Mouse (Mus musculus) liver, embryonic 11.5 days (tissue): ENCODE measurements around the gene Hcst. TPM values are rescaled to one million over a fixed set of nuclear protein-coding genes. Genes with fewer than 3 reads are reported as not detected.
A peak's percentile ranks its signal among the peaks of the same experiment; 100 is the strongest.

Experiments used
- ATAC-seq: fragments of 200-750 bp; cut with Nextera tagmentation; replicated peaks from 2 replicates; pipeline ENCODE4 v1.8.0; 2017; ENCODE audit warnings: moderate number of reproducible peaks, mild to moderate bottlenecking, moderate TSS enrichment, moderate library complexity; ENCODE audit not compliant: low FRiP score
- DNase-seq: peaks from one replicate; pipeline ENCODE4 v3.0.0-alpha.2; 2017; ENCODE audit warnings: low spot score
- H3K27ac ChIP-seq: fragments of 300-500 bp; sonication (generic); 2 replicates; pipeline ENCODE4 v1.5.1; 2014; ENCODE audit warnings: mild to moderate bottlenecking, low read depth, low read length, control low read depth
- H3K27me3 ChIP-seq: fragments of 300-500 bp; sonication (generic); replicated peaks from 2 replicates; pipeline ENCODE4 v1.6.1; 2014; ENCODE audit warnings: low read length, mixed read lengths; ENCODE audit not compliant: control insufficient read depth, insufficient read depth
- H3K36me3 ChIP-seq: fragments of 300-500 bp; sonication (generic); 2 replicates; pipeline ENCODE4 v1.6.1; 2014; ENCODE audit warnings: mild to moderate bottlenecking, low read length, moderate library complexity, mixed read lengths; ENCODE audit not compliant: control insufficient read depth, insufficient read depth
- H3K4me1 ChIP-seq: fragments of 300-500 bp; sonication (generic); replicated peaks from 2 replicates; pipeline ENCODE4 v1.6.1; 2014; ENCODE audit warnings: low read length, mixed read lengths; ENCODE audit not compliant: control insufficient read depth, insufficient read depth
- H3K4me2 ChIP-seq: fragments of 300-500 bp; sonication (generic); 2 replicates; pipeline ENCODE4 v1.6.1; 2014; ENCODE audit warnings: mild to moderate bottlenecking, control low read depth, moderate library complexity
- H3K4me3 ChIP-seq: fragments of 300-500 bp; sonication (generic); 2 replicates; pipeline ENCODE4 v1.5.1; 2014; ENCODE audit warnings: low read depth, low read length, control low read depth
- H3K9ac ChIP-seq: fragments of 300-500 bp; sonication (generic); 2 replicates; pipeline ENCODE4 v1.6.1; 2014; ENCODE audit warnings: low read depth, low read length, control low read depth
- H3K9me3 ChIP-seq: fragments of 300-500 bp; sonication (generic); 2 replicates; pipeline ENCODE4 v1.6.1; 2016; ENCODE audit warnings: low read length, inconsistent platforms, mixed read lengths; ENCODE audit not compliant: control insufficient read depth
- WGBS: fragments of 180-500 bp; shearing (Covaris S2); extraction: QIAGEN DNeasy Blood & Tissue Kit; methylation state at CpG from one replicate; pipeline ENCODE4 v1.1.7; 2014; 5-methylcytosine and 5-hydroxymethylcytosine counted together
- polyA plus RNA-seq: library from polyadenylated mRNA; unstranded; fragments of >200 nt; fragmentation: Nextera tagmentation; extraction: Ambion mirVana; gene quantifications from 2 replicates; pipeline ENCODE4 v1.2.1, GENCODE M21; 2014

Gene Hcst
- polyA plus RNA-seq, 1 experiment from 2014 or later = 2.2 TPM

DNA sequence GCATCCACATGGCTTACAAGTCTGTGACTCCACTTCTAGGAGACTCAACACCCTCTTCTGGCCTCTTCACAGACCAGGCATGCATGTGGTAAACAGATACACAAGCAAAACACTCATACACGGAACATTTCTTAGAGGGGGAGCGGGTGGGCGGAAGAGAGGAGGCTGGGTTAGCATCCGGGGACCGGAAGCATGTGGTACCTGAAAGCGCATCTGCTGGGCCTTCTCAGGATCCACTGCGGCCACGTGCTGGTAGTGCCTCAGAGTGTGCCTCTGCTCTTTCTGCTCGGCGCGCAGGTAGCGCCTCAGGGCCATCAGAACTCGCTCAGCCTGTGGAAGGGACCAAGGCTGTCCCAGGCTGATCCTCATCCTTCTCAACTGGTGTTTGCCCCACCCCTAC lies 20.1 kb upstream of the Hcst start:
- Histone ChIP-seq H3K4me1 (peaks cover 6% of the 10 kb centered on the region), H3K9ac (no peak overlapping the region), H3K27me3 (peaks cover 30% of the 10 kb centered on the region), H3K4me2 (no peak overlapping the region), H3K27ac (no peak overlapping the region), H3K4me3 (no peak overlapping the region), H3K36me3 (no peaks in the 10 kb centered on the region), H3K9me3 (no peaks in the 10 kb centered on the region)
- no peak for DNase-seq
- no peak for ATAC-seq
- 70% methylated on average over 13 of the region's 13 CpGs for WGBS

DNA sequence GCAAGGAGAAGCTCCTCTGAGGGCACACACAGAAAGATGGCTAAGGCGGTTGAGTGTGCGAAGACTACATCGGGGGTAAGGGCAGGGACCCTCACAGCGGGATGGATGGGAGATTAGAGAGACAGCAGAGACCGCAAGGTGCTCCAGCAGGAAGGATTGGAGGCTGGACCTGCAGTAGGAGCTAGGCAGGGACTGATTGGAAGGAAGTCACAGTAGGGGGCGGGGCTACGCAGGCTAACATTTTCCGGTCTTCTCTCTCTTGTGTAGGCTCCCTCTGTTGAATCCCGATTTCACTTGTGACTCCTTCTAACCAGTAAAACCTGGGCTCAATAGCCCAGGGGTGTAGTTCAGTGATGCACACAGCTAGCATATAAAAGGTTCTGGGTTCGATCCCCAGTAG lies 17.2 kb upstream of the Hcst start:
- Histone ChIP-seq H3K36me3 (no peaks in the 10 kb centered on the region), H3K27me3 (peaks cover 16% of the 10 kb centered on the region), H3K27ac (no peak overlapping the region), H3K4me3 (no peak overlapping the region), H3K4me1 (no peaks in the 10 kb centered on the region), H3K9ac (no peak overlapping the region), H3K9me3 (no peaks in the 10 kb centered on the region), H3K4me2 (no peak overlapping the region)
- ATAC-seq (no peak), DNase-seq (no peak)
- 19% methylated on average over 10 of the region's 10 CpGs for WGBS

DNA sequence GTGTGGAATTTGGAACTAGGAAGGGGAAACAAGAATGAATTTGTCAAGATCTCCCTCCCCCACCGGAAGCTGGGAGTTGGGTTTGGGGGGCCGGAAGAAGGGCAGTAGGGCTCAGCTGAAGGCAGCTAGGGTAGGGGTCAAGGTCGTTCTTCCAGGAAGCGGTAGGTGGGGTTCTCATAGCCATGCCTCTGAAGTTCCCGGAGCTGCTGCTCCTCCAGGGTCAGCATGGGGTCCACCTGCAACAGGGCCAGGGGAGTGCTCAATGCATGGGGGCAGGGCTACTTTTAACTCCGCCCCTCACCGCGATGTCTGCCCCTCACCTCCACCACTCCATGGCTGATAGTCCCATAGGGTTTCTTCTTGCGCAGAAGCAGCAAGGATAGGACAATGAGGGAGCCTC lies 15.5 kb upstream of the Hcst start:
- peaks cover 13% of the 10 kb centered on the region for H3K27me3 ChIP-seq

DNA sequence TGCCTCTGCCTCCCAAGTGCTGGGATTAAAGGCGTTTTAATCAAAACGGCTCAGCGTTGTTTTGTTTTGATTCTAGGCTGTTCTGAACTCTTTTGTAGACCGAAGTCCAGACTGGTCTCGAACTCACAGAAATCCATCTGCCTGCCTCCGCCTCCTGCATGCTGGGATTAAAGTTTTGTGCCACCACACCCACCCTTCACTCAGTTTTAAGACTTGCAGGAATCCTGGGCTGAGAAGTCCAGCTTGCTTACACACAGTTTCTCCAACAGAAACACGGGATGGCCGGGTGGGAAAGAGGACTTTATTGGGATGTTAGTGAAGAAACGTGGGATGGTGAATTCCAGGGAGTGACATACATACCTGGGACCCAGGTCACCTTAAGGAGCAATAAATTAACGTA lies 15.0 kb upstream of the Hcst start:
- no peak overlapping the region for H3K4me3 ChIP-seq
- DNase-seq (no peak), ATAC-seq (no peak)
- H3K36me3 ChIP-seq = no peaks in the 10 kb centered on the region
- no peaks in the 10 kb centered on the region for H3K9me3 ChIP-seq
- no peaks in the 10 kb centered on the region for H3K4me1 ChIP-seq
- peaks cover 10% of the 10 kb centered on the region for H3K27me3 ChIP-seq
- H3K4me2 ChIP-seq = no peak overlapping the region
- 56% methylated on average over 10 of the region's 10 CpGs for WGBS
- no peak overlapping the region for H3K9ac ChIP-seq
- H3K27ac ChIP-seq = no peak overlapping the region

More for the DNA sequence above, 15.5 kb upstream of the Hcst start:
- Histone ChIP-seq H3K36me3 (no peaks in the 10 kb centered on the region), H3K4me3 (no peak overlapping the region), H3K27ac (no peak overlapping the region), H3K4me2 (no peak overlapping the region), H3K9me3 (no peaks in the 10 kb centered on the region), H3K9ac (no peak overlapping the region), H3K4me1 (no peaks in the 10 kb centered on the region)
- no peak for ATAC-seq
- DNase-seq = no peak
- WGBS = 33% methylated on average over 9 of the region's 9 CpGs

DNA sequence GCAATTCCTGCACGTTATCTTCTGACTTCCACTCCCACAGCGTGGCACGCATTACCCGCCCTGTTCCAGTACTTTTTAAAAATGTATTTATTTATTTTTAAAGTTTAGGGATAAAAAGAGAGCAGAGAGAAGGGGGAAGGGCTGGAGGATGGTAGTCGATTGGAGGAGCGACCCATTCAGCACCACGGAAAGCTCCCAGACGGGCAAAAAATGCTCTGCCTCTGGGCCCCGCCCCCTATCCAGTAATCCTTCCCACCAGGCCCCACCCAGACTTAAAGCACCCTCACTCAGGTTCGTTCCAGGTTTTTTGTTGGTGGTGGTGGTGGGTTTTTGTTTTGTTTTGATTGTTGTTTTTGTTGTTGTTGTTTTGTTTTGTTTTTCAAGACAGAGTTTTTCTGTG lies 14.6 kb upstream of the Hcst start:
- no peaks in the 10 kb centered on the region for H3K4me1 ChIP-seq
- H3K4me2 ChIP-seq = no peak overlapping the region
- DNase-seq = no peak
- H3K27ac ChIP-seq = no peak overlapping the region
- no peaks in the 10 kb centered on the region for H3K9me3 ChIP-seq
- no peak for ATAC-seq
- WGBS = 2% methylated on average over 10 of the region's 10 CpGs
- no peaks in the 10 kb centered on the region for H3K36me3 ChIP-seq
- no peak overlapping the region for H3K9ac ChIP-seq
- H3K27me3 ChIP-seq = peaks cover 10% of the 10 kb centered on the region
- H3K4me3 ChIP-seq = no peak overlapping the region

DNA sequence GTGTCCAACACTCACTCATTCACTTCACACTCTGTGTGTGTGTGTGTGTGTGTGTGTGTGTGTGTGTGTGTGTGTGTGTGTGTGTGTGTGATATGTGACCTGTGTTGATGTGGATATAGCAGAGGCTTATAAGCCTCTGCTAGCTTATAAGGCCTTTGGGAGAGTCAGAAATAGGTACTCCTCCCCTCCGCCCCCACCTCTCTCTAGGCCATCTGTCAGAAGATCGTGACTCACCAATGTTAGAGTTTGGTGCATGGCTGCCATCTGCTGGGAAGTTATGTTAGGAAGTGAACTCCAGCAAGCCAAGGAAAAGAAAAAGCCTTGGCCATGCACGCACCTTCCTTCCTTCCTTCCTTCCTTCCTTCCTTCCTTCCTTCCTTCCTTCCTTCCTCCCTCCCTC lies 12.1 kb upstream of the Hcst start:
- DNase-seq (no peak), ATAC-seq (no peak)
- WGBS = 12% methylated on average over 3 of the region's 3 CpGs
- Histone ChIP-seq H3K4me2 (no peak overlapping the region), H3K4me1 (no peaks in the 10 kb centered on the region), H3K27me3 (peaks cover 8% of the 10 kb centered on the region), H3K36me3 (peaks cover 5% of the 10 kb centered on the region; the same call in 1 of the 2 replicates), H3K27ac (no peak overlapping the region), H3K9ac (no peak overlapping the region), H3K9me3 (no peaks in the 10 kb centered on the region), H3K4me3 (no peak overlapping the region)

DNA sequence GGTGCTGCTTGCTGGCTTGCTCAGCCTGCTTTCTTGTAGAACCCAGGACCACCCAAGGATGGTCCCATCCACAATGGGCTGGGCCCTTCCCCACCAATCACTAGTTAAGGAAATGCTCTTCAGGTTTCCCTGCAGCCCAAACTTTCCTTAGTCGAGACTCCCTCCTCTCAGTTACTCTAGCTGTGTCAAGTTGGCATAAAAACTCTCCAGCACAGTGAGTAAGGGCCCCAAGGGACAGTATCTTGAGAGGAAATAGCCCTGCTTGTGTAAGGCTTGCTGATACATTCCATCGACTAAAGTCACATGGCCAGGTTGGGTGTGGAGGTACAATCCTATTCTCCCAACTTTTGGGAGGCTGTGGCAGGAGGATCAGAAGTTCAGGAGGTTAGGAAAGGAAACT lies 10.5 kb upstream of the Hcst start:
- Histone ChIP-seq H3K4me1 (no peaks in the 10 kb centered on the region), H3K27ac (no peak overlapping the region), H3K9ac (no peak overlapping the region), H3K4me3 (no peak overlapping the region), H3K4me2 (no peak overlapping the region), H3K9me3 (no peaks in the 10 kb centered on the region), H3K36me3 (peaks cover 12% of the 10 kb centered on the region; the same call in 1 of the 2 replicates), H3K27me3 (no peaks in the 10 kb centered on the region; the same call in 1 of the 2 replicates)
- ATAC-seq (no peak), DNase-seq (no peak)
- 45% methylated on average over 2 of the region's 2 CpGs for WGBS

DNA sequence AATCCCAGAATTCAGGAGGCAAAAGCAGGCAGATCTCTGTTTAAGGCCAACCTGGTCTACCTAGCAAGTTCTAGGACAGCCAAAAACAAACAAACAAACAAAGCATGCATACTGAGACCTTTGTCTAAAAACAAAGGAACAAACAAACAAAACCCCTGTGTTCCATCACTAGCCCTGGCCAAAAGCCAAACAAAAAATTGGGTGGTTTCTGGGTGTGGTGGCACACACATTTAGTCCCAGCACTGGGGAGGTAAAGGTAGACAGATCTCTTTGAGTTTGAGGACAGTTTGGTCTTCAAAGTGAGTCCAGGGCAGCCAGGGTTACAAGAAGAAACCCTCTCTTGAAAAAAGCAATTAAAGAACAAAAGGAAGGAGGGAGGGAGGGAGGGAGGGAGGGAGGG lies 9.7 kb upstream of the Hcst start:
- Histone ChIP-seq H3K9me3 (no peaks in the 10 kb centered on the region), H3K4me2 (no peak overlapping the region), H3K27me3 (no peaks in the 10 kb centered on the region), H3K27ac (no peak overlapping the region), H3K36me3 (peaks cover 12% of the 10 kb centered on the region; the same call in 1 of the 2 replicates), H3K9ac (no peak overlapping the region), H3K4me1 (no peaks in the 10 kb centered on the region), H3K4me3 (no peak overlapping the region)
- no peak for DNase-seq
- ATAC-seq = no peak

DNA sequence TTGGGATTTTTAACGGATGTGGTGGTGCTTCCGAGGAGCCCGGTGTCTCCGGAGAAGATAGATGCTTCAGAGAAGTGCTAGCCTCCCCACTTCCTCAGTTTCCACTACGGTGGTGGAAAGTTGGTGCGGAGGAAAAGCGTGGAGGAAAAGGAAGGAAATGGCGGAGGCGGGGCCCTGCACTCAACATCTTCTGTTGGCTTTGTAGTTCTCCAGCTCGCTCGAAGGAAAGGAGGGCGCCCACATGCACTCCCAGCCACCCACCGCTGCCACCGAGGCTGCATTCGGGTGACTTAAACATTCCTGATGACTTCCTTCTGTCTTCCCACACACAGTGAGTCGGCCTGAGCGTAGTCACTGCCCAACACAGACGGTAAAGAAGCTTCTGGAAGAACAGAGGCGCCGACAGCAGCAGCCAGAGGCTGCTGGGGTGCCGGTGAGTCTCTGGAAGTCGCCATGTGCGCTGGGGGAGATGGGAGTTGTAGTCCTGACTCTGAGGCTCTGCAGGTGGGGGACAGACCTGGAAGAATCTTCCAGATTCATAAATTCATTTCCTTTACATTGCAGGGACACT lies 3.5 kb upstream of the Hcst start:
- 27% methylated on average over 23 of the region's 23 CpGs for WGBS
- H3K9ac ChIP-seq = peak overlapping the region; percentile 50
- H3K4me3 ChIP-seq = peak overlapping the region; percentile 48
- no peaks in the 10 kb centered on the region for H3K27me3 ChIP-seq
- peaks cover 12% of the 10 kb centered on the region; the same call in 1 of the 2 replicates for H3K36me3 ChIP-seq
- ATAC-seq (no peak), DNase-seq (no peak)
- H3K27ac ChIP-seq = no peak overlapping the region
- peak overlapping the region; percentile 74 for H3K4me2 ChIP-seq
- no peaks in the 10 kb centered on the region for H3K9me3 ChIP-seq
- 0 out of 2 replicates have a peak, but pooled peaks cover 5% of the 10 kb centered on the region for H3K4me1 ChIP-seq
